Mouse (Mus musculus): Measurements from ENCODE around the gene Bco2. TPM values are rescaled to one million over a fixed set of nuclear protein-coding genes. Genes with fewer than 3 reads are reported as not detected.
A peak's percentile ranks its signal among the peaks of the same experiment; 100 is the strongest.

The Bco2 gene
- total and polyA plus RNA-seq, 3 experiments: 0.07 TPM; not detected in 2

DNA sequence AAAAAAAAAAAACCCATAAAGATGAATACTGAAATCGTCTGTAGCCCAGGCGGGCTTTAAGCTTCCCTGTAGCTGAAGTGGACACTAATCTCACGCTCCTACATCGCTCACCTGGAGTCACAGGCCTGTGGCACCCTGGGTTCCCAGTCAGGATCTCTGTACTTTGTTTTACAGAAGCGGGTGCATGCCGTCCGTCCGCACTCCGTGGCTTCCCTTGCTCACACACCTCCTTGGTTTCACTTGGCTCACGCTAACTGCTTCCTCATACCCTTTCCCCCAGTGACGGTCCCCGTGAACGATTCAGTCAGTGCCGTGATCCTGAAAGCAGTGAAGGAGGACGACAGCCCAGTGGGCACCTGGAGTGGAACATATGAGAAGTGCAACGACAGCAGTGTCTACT lies 56.2 kb downstream of the Bco2 start:
- Histone ChIP-seq H3K9ac (ENCODE audit: control insufficient read depth, low read depth, low read length, poor library complexity, severe bottlenecking) (no peak overlapping the region), H3K79me2 (ENCODE audit: control insufficient read depth, insufficient read depth, low read length, poor library complexity) (no peaks in the 10 kb centered on the region), H3K9me3 (replicated peaks; ENCODE audit: insufficient read depth, low read length) (no peaks in the 10 kb centered on the region), H3K4me3 (ENCODE audit: control insufficient read depth in 1 of 2, insufficient read depth in 1 of 2, low read depth in 2 of 2, low read length in 2 of 2) (no peak overlapping the region), H3K27me3 (ENCODE audit: control insufficient read depth in 1 of 2, insufficient read depth in 2 of 2, low read length in 2 of 2) (no peaks in the 10 kb centered on the region), H3K36me3 (ENCODE audit: control insufficient read depth in 1 of 2, insufficient read depth in 2 of 2, low read length in 2 of 2) (peaks cover 0 to 8% of the 10 kb centered on the region in 2 experiments; a peak in 2 of 4 replicates), H3K27ac (ENCODE audit: control insufficient read depth, low read depth, low read length) (no peak overlapping the region), H3K4me1 (ENCODE audit: control insufficient read depth in 1 of 2, insufficient read depth in 2 of 2, low read length in 2 of 2) (peaks cover 2 to 31% of the 10 kb centered on the region in 2 experiments; a peak in 3 of 4 replicates)
- no peak for DNase-seq (ENCODE audit: low read depth, low spot score)
- no peak for TF ChIP-seq RAD21 (IDR thresholded peaks at IDR 0.05; ENCODE audit: low read depth, low read length)
- no peak for TF ChIP-seq POLR2AphosphoS2 (IDR thresholded peaks at IDR 0.05; ENCODE audit: low read length)
- TF ChIP-seq ETS1 (IDR thresholded peaks at IDR 0.05; ENCODE audit: low read depth, low read length): no peak
- no peak for TF ChIP-seq CTCF (IDR thresholded peaks at IDR 0.05 in 2 of 3, conservative IDR thresholded peaks at IDR 0.05 in 1 of 3; ENCODE audit: control insufficient read depth in 1 of 3, insufficient read depth in 1 of 3, low read depth in 2 of 3, low read length in 3 of 3, poor library complexity in 1 of 3, severe bottlenecking in 1 of 3)
- no peak for TF ChIP-seq ZKSCAN1 (IDR thresholded peaks at IDR 0.05; ENCODE audit: low read depth, low read length)
- no peak for TF ChIP-seq KAT2A (conservative IDR thresholded peaks at IDR 0.05; ENCODE audit: low read depth, low read length)

DNA sequence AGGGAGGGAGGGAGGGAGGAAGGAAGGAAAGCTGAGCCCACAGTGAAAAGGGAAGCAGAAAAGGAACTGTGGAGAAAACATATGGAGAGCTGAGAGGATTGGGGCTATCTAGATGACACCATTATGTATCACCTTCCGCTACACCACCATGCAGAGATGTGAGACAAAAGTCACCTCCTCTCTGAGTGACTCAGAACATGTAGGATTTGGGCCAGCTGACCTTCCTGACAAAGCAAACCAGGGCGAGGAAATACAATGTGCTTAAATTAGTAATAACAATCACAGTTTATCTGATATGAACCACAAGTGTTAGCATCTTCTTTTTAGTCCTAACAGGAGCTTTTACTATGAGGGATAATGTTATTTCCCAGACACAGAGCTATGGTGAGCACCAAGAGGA lies 57.4 kb downstream of the Bco2 start:
- Histone ChIP-seq H3K79me2 (ENCODE audit: control insufficient read depth, insufficient read depth, low read length, poor library complexity) (no peaks in the 10 kb centered on the region), H3K9me3 (replicated peaks; ENCODE audit: insufficient read depth, low read length) (no peaks in the 10 kb centered on the region)
- DNase-seq (ENCODE audit: low read depth, low spot score): peak; percentile 9

DNA sequence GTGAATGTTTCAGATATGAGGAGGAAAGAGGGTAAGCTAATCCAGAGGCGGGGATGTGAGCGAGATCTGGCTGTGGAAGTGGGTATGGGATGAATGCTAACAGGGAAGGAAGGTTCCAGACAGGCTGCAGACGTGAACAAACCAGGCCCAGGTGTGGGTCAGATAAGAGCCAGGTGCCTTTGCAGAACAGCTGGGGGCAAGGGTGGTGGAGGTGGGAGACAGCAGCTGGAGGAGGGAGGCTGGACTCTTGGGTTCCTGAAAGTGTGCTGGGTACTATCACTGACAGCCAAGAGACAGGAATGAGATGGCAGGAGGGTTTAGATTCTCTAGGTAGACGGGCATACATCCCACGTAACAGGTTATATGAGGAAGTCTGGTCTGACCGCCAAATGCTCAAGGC lies 57.9 kb downstream of the Bco2 start:
- H3K9ac ChIP-seq (ENCODE audit: control insufficient read depth, low read depth, low read length, poor library complexity, severe bottlenecking): peak overlapping the region; percentile 66
- peak overlapping the region; percentile 90 for H3K27ac ChIP-seq (ENCODE audit: control insufficient read depth, low read depth, low read length)
- H3K36me3 ChIP-seq (ENCODE audit: control insufficient read depth in 1 of 2, insufficient read depth in 2 of 2, low read length in 2 of 2): peaks cover 0 to 8% of the 10 kb centered on the region in 2 experiments; a peak in 2 of 4 replicates
- no peaks in the 10 kb centered on the region for H3K27me3 ChIP-seq (ENCODE audit: control insufficient read depth in 1 of 2, insufficient read depth in 2 of 2, low read length in 2 of 2)
- DNase-seq (ENCODE audit: low read depth, low spot score): peak; percentile 14
- peak overlapping the region; percentile 50 to 56; a peak in 2 of 4 replicates for H3K4me3 ChIP-seq (ENCODE audit: control insufficient read depth in 1 of 2, insufficient read depth in 1 of 2, low read depth in 2 of 2, low read length in 2 of 2)
- H3K9me3 ChIP-seq (replicated peaks; ENCODE audit: insufficient read depth, low read length): no peaks in the 10 kb centered on the region
- no peaks in the 10 kb centered on the region for H3K79me2 ChIP-seq (ENCODE audit: control insufficient read depth, insufficient read depth, low read length, poor library complexity)
- H3K4me1 ChIP-seq (ENCODE audit: control insufficient read depth in 1 of 2, insufficient read depth in 2 of 2, low read length in 2 of 2): peaks cover 2 to 31% of the 10 kb centered on the region in 2 experiments; a peak in 3 of 4 replicates
- TF ChIP-seq ELF1 (IDR thresholded peaks at IDR 0.05; ENCODE audit: low read depth, low read length) (no peak), POLR2A (IDR thresholded peaks at IDR 0.05; ENCODE audit: control insufficient read depth in 1 of 2, insufficient read depth in 1 of 2, low read depth in 1 of 2, low read length in 2 of 2, poor library complexity in 1 of 2) (no peak), MAX (IDR thresholded peaks at IDR 0.05; ENCODE audit: low read length) (no peak), ZC3H11A (IDR thresholded peaks at IDR 0.05; ENCODE audit: low read depth, low read length) (no peak), MAZ (IDR thresholded peaks at IDR 0.05; ENCODE audit: low read depth, low read length) (no peak), RCOR1 (IDR thresholded peaks at IDR 0.05; ENCODE audit: low read depth, low read length) (no peak)

More for the DNA sequence above, 57.4 kb downstream of the Bco2 start:
- H3K4me1 ChIP-seq (ENCODE audit: control insufficient read depth in 1 of 2, insufficient read depth in 2 of 2, low read length in 2 of 2): peaks cover 2 to 31% of the 10 kb centered on the region in 2 experiments; a peak in 3 of 4 replicates
- TF ChIP-seq JUND (IDR thresholded peaks at IDR 0.05; ENCODE audit: low read depth, low read length): no peak
- no peak for TF ChIP-seq NRF1 (IDR thresholded peaks at IDR 0.05; ENCODE audit: insufficient read depth, low read depth, low read length, poor library complexity, severe bottlenecking)
- no peak for TF ChIP-seq USF1 (IDR thresholded peaks at IDR 0.05; ENCODE audit: low read depth, low read length)
- TF ChIP-seq MAX (IDR thresholded peaks at IDR 0.05; ENCODE audit: low read length): no peak
- TF ChIP-seq NELFE (IDR thresholded peaks at IDR 0.05; ENCODE audit: low read depth, low read length): no peak
- no peak overlapping the region for H3K9ac ChIP-seq (ENCODE audit: control insufficient read depth, low read depth, low read length, poor library complexity, severe bottlenecking)
- H3K27me3 ChIP-seq (ENCODE audit: control insufficient read depth in 1 of 2, insufficient read depth in 2 of 2, low read length in 2 of 2): no peaks in the 10 kb centered on the region
- no peak overlapping the region for H3K27ac ChIP-seq (ENCODE audit: control insufficient read depth, low read depth, low read length)
- H3K4me3 ChIP-seq (ENCODE audit: control insufficient read depth in 1 of 2, insufficient read depth in 1 of 2, low read depth in 2 of 2, low read length in 2 of 2): no peak overlapping the region
- H3K36me3 ChIP-seq (ENCODE audit: control insufficient read depth in 1 of 2, insufficient read depth in 2 of 2, low read length in 2 of 2): peaks cover 0 to 8% of the 10 kb centered on the region in 2 experiments; a peak in 2 of 4 replicates

All from MEL (cell line).